Mouse (Mus musculus): Measurements from ENCODE around the gene Zkscan8. TPM values are rescaled to one million over a fixed set of nuclear protein-coding genes. Genes with fewer than 3 reads are reported as not detected.
"Not testable (repeated sequence)": the region's sequence is repeated elsewhere in the genome, so short reads cannot be mapped to it uniquely, and the experiment has no call there.

The Zkscan8 gene
- 1 to 10 TPM; 4.6 to 9.3 (median 7.2) TPM for total RNA-seq (2022)

- DNase-seq (ENCODE audit: low spot score in 2 of 2) = peak; percentile 56 to 78
Measured at GRCm38 (mm10) chr13:21530781-21531201, at the start of gene Zkscan8. Gene Zkscan8 (minus strand): TSS chr13:21531120.

DNA sequence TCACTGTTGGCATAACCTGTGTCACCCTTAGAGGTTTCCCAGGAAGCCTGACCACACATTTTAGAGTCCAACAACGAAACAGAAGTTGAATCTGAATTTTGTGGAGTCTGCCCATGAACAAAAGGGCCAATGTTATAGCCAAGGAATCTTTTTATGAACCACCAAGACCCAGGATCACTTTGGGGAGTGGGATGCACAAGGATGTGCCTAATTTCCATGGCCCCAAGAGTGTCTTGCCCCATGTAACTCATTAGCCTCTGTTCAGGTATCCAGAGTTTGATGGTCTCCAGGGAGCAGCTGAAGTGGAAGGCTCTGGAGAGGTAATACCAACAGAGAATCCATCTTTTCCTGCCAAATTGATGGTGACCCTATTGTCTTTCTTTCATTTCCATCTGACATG is 28.9 kb upstream of the Zkscan8 start, which contains the start of gene Olfr1535:
Olfr1535 (minus strand) TSS at position 101 of the 400 bp plus-strand sequence.
- no peak for DNase-seq (ENCODE audit: low spot score in 2 of 2)

- no peak for DNase-seq (ENCODE audit: low spot score in 2 of 2)
Measured at GRCm38 (mm10) chr13:21550416-21551110, 19.6 kb upstream of the Zkscan8 start.

DNA sequence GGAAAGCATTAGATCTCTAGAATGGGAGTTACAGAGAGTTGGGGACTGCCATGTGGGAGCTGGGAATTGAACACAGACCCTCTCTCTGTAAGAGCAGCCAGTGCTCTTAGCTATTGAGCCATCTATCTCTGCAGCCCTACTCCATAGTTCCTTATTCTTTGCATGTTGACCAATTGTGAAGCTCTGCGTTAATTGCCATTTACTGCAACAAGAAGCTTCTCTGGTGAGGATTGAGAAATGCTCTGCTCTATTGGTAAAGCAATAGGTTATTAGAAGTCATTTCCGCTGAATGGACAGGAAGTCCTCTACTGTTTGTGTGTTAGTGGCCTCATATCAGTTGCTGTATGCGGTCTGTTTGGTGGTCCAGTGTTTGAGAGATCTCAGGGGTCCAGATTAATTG is 18.6 kb upstream of the Zkscan8 start:
- no peak for DNase-seq (ENCODE audit: low spot score in 2 of 2)

- no peak for DNase-seq (ENCODE audit: low spot score in 2 of 2)
Measured at GRCm38 (mm10) chr13:21542708-21543107, 11.8 kb upstream of the Zkscan8 start, which contains the start of gene Olfr1366. Gene Olfr1366 (minus strand): TSS chr13:21542808.

- DNase-seq (ENCODE audit: low spot score in 2 of 2) = no peak
Measured at GRCm38 (mm10) chr13:21530136-21530535, 784 bp downstream of the Zkscan8 start.

DNA sequence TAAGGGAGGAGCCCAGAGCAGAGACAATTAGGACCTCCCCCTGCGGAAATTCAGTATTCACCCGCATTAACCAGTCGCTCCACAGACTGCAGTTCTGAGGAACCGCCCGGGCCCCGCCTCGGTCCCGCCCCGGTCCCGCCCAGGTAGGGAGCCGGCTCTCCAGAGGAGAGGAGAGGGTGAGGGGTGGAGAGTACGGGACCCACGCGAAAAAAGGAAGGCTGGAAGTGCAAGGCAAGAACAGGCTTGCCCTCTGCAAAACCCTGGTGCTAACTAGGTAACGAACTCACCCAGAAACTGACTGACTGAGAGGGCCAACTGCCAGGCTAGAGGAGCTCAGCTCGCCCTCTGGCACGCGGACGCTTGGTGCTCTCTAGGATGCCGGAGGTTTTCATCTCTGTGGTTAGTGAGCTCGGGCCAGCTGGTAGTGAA is 24.7 kb downstream of the Zkscan8 start:
- peak; percentile 51 to 59 for DNase-seq (ENCODE audit: low spot score in 2 of 2)

- DNase-seq (ENCODE audit: low spot score in 2 of 2) = no peak
Measured at GRCm38 (mm10) chr13:21502296-21502695, 28.6 kb downstream of the Zkscan8 start.

- DNase-seq (ENCODE audit: low spot score in 2 of 2) = not testable (repeated sequence)
Measured at GRCm38 (mm10) chr13:21501182-21501581, 29.7 kb downstream of the Zkscan8 start, which contains the start of gene Gm11273. Gene Gm11273 (minus strand): TSS chr13:21501418.

DNA sequence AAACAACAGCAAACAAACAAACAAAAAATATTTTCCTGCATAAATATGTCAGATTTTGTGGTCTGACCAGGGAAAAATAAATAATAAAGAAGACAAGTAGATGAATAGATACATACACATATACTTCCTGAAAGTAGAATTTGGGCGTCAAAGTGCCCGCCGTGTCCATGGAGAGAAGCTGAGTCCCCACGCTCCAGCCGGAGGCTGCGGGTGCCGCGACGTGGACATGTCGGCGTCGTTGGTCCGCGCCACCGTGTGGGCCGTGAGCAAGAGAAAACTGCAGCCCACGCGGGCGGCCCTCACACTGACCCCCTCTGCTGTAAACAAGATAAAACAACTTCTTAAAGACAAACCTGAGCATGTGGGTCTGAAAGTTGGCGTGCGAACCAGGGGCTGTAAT is 35.8 kb downstream of the Zkscan8 start, which contains the start of gene AK157302:
AK157302 (plus strand) TSS at position 144 of the 400 bp plus-strand sequence.
- no peak for DNase-seq (ENCODE audit: low spot score in 2 of 2)

- DNase-seq (ENCODE audit: low spot score in 2 of 2) = no peak
Measured at GRCm38 (mm10) chr13:21492847-21493246, 38.1 kb downstream of the Zkscan8 start.

GRCm38 (mm10) chr13:21486881-21487280 is 44.0 kb downstream of the Zkscan8 start:
- no peak for DNase-seq (ENCODE audit: low spot score in 2 of 2)

DNA sequence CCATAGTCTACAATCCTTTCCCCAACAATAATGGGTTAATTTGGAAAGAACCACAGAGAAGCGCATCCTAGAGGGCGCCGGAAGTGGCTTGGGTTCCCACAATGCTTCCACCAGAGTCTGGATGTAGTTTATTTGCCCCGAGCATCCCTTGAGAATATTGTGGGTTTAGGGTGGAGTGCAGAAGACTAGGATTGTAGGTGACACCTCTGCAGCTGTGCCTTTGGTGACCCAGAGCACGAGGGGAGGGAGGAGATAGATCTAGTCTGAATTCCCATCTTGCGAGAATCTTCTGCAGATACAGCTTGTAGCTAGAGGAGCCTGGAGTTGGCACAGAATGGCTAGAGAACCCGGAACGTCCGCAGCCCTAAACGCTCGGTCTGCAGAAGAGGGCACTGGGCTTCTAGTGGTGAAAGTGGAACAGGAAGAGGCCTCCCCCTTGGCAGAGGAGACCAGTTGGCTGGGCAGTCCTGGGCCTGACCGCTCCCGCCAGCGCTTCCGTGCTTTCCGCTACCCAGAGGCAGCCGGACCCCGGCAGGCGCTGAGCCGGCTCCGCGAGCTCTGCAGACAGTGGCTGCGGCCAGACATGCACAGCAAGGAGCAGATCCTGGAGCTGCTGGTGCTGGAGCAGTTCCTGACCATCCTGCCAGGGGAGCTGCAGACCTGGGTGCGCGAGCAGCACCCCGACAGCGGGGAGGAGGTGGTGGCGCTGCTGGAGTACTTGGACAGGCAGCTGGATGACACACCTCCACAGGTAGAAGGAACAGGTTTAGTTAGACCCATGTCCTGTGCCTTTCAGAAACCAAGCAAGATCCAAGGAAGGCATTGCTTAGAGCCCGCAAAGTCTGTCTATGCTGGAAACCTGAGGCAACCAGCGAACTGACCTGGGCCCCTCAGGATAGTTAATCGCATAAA is 51.9 kb downstream of the Zkscan8 start, which contains the start of the genes Zkscan4 and Gm10065:
Zkscan4 (plus strand) TSS at position 149 of the 912 bp plus-strand sequence.
Gm10065 (minus strand) TSS at position 683 of the 912 bp plus-strand sequence.
- DNase-seq (ENCODE audit: low spot score in 2 of 2) = peak; percentile 37 to 38

- no peak for DNase-seq (ENCODE audit: low spot score in 2 of 2)
Measured at GRCm38 (mm10) chr13:21472427-21472826, 58.5 kb downstream of the Zkscan8 start.

DNA sequence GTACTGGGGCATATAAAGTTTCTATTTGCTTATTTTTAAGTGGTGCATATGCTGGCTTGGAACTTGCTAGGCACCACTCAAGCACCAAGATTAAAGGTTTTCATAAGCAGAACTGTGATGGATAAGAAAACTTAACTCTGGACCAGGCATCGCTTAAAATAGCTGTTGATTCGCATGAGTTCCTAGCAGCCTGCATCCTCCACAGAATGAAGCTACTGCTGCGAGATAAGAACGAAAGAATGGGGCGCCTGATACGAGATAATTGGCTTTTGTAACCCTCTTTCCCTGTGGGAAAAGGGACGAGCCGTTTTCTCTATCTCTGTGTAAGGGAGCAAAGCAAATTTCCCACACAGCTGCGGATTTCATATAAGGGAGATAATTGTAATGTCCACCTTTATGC is 61.8 kb downstream of the Zkscan8 start:
- DNase-seq (ENCODE audit: low spot score in 2 of 2) = no peak

- peak; percentile 64 to 71 for DNase-seq (ENCODE audit: low spot score in 2 of 2)
Measured at GRCm38 (mm10) chr13:21468061-21469019, 62.6 kb downstream of the Zkscan8 start, which contains the start of gene Nkapl. Gene Nkapl (minus strand): TSS chr13:21468509.

DNA sequence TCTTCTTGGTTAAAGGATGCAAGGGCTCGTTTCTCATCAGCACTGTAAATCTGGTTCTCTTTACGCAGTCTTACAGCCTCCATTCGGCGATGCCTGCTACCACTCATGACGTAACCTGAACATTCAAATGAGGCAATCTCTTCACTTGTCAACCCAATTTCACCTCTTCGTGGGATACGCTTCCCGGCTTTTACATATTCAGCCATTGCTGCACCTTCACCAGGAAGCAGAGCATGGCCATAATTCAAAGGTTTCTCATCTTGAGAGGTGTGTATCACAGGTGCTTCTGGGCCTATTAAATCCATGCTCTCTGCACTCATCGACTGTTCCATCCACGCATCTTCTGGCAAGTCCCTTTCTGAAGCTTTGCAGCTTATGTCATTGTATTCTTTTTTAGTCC is 63.6 kb downstream of the Zkscan8 start:
- no peak for DNase-seq (ENCODE audit: low spot score in 2 of 2)
